Mouse (Mus musculus) R1 (cell line): ENCODE measurements at regions not wholly inside any gene's neighbourhood (a gene's known extent, or its start where the extent isn't known, plus 50 kb on each side); places are given as distances from the start of the nearest gene placed in this dataset.

ENCODE experiments used
- DNase-seq: peaks from one replicate; pipeline ENCODE4 v3.0.0-alpha.2; 2018; ENCODE audit warnings: low read depth, low spot score

DNA sequence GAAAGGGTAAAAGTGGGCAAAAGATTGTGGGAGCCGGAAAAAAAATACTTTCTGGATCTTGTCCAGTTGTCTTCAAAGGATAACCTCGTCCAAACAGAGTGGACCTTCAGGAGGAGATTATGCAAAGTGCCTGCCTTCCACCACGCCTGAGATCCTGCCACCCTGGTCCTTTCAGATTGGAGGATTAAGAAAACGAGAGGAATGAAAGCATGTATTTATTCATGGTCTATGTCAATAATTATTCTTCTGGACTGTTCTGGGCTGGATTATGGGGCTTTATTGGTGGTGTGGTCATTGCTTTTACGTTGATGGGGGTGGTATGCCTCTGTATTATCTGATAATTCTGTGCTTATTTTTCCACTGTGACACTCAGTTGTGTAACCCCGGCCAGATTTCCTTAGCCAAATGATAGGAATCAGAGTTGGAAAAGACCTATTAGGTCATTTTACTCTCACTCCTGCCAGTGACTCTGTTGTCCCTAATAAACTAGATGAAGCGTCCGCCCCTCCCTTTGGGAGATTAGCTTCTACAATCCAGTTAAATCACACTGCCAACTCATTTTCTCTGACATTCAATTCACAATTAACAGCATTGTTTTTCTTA lies 656.3 kb downstream of the Slc22a22 start:
- DNase-seq = no peak

DNA sequence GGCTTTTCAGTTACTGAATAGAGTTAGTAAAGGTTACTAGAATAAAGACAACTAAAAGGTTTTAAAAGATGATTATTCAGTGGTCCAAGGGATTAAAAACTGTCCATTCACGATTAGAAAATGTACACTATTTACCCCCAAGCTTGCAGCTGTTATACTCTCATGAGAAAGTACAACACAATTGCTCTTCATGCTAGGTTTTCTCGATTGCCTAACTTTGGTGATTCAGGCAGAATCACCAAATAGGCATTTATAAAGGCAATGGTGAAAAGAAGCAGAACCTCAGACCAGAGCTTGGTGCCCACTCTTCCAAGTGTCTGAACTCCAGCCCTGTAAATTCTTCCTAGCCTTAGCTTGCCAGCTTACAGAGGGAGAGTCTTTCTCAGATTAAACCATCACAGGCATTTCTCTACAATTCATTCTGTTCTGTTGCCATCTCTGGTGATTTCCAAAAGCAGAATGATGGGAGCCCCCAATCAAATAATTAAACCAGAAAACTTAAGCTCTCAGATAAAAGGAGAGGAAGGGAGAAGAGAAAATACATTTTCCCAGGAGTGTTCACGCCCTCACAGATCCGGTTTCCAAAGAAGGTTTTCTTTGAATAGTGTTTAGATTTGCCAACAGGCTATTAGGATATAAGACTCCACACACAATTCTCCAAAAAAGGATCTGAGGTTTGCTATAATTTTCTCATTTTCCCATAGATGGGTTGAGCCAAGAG lies 657.0 kb downstream of the Slc22a22 start:
- DNase-seq = no peak

DNA sequence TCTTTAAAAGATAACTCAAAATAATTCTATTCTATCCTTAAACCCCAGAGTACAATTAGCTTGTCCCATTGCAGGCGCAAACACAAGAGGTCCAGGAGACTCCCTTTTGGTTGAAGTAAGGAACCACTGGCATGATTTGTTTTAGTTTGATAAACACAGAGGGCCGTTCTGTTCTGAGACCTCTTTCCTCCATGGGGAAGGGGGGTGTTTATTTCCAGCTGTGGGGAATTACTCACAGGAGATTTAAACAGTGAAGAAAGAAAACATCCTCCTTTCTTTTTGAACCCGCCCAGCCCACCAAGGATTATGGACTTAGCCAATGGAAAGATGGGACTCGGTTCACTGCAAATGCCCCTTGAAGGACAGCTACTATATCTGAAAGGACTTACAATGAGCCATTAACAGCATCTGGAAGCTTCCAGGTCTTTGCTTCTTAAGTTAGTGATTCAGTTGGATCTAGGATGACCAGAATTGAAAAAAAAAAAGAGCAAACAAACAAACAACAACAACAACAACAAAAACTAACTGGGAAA lies 659.2 kb downstream of the Slc22a22 start:
- no peak for DNase-seq

DNA sequence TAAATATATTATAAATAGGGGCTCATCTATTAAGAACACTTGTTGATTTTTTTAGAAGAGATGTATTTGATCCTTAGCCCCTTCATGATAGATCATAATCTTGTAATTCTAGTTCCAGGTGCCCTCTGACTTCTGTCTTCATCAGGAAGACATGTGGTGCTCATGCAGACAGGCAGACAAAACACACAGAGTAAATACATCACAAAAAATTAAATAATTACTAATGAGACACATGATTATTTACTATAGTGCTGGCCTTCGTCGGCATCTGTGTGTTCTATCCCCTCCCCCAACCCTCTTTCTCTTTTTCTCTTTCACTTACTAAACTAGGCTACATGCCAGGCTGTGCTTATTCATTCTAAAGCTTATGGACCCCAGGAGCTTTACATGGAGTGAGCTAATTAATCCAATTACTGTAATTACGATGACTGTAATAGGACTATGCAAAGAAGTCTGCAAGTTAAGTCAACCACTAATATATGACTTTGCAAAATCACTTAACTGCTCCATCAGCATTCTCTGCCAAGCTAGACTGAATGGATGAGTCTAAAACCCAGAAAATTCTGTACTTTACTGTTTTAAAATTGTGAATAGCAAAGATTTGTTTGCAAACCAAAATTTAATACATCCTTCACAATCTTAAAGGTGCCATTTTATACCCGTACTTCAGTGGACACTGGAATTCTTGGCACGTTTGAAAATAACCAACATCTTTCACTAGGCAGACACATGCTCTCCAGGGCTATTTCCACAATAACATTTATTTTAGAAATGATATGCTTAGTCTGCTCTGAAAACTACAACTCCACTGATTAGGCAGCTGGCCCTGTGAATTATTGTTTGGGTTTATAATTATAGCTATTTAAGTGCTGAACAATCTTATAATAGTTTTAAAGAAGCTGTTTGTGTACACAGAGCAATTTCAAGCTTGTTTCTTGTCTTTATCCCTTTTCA lies 659.9 kb downstream of the Slc22a22 start:
- DNase-seq = no peak

DNA sequence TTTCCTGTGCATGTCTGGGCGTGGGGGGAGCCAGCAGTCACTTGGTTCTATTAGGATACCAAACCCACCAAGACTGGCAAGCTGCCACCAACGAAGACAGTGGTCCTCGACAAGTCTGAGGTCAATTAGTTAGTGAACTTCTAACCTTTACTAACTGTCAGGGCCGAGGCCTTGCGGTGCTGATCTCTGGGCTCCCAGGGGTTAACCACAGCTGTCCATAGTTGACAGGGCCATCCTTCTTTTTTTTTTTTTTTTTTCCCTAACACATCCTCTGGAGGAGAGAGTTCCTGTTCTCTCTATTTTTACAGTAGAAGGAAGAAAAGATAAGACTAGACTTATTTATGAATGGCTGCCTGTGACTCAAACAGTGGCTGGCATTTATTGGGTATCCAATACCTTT lies 663.5 kb downstream of the Slc22a22 start:
- no peak for DNase-seq

DNA sequence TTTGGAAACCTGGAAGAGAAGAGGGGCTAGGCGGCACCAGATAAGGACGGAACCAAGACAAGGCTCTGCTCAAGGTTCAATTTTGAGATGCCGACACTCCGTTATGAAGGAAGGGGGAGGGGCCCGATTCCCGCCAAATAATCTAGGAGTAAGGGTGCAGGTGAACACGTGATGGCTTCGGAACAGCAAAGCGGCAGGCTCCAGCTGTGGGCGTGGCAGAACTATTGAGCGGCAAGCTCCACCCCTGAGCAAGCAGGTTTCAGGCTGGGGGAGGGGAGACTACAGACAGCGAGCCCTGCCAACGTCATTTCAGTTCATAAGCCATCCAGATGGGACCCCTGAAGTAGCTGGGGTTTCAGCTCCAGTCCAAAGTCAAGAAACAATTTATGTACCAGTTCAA lies 667.3 kb downstream of the Slc22a22 start:
- peak; percentile 55 for DNase-seq

DNA sequence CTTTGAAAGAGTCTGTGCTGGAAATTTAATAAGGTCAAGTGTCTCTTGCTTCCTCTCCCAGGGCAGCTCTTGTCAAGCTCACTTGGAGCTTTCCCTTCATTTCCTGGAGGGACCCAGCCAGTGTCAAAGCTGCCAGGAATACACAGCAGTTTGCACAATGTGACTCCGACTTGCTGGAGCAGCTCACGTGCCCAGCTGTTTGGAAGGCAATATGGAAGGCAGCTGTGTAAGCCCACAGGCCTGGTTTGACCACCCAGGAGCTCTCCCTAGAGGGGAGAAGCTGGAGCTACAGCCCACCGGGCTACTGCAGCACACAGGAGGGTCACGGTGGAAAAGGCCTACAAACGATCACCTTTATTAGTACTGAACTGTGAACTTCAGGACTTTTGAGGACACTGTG lies 669.8 kb downstream of the Slc22a22 start:
- DNase-seq = peak; percentile 9

DNA sequence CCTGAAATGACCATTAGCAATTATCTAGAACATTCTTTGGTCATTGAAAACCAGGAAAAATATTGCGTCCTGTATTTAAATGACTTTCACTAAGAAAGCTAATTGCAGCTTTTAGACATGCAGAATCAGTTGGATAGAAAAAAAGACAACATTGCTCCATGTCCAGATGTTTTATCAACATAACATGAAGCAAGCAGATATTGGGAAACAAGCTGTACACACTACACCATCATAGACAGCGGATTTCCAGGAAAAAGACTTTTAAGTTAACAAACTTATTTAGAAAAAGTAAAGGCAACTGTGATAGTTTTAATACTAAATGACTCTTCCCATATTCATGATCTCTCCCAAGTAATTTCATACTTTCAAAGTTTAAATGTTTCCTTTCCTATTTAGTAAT lies 675.5 kb downstream of the Slc22a22 start:
- no peak for DNase-seq

DNA sequence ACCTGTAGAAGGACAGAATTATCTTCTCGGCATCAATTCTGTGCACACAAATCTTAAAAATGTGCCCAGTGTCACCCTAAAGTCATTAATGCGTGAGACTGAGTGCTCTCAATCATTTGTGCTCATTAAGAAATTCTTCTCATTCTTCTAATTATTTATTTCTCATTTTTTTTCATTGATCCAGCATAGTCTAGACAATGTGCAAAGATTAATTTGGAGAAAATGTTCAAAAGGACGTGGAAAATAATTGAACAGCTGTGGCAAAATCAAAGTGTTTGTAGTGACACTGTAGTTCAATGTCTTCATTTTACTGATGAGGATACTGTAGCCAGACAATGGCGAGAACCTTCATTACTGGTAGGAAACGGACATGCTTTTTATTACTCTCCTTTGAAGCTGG lies 702.0 kb downstream of the Slc22a22 start:
- DNase-seq = no peak

DNA sequence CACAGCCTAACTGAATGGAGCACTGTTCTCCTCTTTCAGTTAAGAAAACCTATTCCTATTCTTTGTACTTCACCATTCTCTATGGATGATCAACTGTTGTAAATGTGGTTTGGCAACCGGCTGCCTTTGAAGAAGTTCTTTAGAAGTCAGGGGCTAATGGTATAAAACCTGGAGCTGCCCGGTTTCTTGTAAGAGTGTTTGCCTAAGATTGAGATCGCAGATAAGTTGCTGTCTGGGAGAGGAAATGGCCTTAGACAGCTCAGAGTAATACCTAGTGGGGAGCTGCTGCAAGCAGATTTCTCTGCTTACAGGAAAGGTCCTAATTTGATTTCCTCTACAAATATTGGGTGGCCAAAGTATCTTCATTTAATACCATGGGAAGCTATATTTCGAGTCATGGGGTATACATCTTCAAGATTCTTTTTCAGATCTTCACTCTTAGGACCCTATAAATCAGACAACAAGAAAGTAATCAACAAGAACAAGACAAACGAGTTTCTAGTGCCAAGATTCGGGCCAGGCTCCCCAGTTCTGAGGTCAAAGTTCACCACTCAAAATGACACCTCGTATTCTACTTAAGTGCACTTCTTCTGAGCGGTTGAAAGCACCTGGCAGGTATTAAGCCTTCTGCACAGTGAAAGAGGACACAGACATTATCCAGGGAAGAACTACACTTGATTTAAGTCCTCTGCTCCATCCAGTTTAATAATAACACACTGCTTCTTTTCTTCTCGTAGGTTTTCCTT lies 702.6 kb downstream of the Slc22a22 start:
- no peak for DNase-seq

DNA sequence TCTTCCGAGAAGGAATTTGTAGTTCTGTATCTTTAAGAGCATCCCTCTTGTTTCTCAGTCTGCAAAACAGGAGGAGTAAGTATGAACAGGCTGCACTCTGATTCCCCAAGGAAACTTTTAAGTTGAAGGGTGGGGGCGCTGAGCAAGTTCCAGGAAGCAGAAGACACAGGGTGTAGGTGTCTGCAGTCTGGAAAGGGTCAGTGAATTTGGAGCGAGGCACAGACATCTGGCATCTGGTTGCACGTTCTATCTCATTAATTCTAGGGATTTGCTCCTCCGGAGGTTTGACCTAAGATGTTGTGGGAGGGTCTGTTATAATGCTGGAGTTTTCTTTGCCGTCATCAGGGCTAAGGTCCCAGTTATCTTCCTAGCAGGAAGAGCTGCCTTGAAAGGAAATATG lies 711.1 kb downstream of the Slc22a22 start:
- no peak for DNase-seq

DNA sequence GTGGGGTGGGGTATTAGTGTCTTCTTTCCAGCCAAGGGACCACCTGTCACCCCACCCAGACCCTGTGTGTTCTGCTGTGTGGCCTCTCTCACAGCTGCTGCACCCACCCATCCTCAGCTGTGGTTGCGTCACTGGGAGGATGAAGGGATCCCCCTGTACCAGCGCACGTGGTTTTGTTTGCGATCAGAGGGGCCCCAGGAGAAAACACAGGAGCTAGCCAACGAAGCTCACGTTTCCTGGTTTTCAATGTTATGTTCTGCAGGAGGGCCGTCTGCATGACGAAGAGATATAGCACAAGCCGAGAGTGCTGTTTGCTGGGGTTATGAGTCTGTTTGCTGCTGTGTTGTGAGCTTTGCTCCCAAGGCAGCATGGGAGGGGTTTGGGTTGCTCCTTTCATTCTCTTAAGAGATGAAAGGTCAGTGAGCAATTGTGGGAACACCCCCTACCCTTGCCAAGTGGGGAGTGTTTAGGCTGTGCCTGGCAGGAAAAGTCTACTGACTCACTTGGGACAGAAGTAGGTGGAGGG lies 712.4 kb downstream of the Slc22a22 start:
- peak; percentile 13 for DNase-seq

DNA sequence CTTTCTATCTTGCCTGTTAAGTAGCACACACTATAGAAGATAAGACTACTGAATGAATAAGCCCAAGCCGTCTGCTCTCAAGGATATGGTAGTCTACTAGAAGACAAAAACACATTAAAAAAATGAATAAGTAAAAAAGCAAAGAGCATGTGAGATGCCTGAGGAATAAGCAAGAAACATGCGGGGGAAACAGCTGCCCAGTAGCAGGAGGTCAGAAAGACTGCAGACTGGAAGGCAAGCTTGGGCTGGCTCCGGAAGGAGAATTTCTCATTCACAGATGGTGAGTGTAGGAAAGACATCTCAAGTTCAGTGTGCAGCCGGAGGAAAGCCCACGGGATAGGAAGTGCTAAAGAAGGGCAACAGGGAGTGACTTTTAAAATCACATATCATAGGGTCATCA lies 713.4 kb downstream of the Slc22a22 start:
- no peak for DNase-seq

DNA sequence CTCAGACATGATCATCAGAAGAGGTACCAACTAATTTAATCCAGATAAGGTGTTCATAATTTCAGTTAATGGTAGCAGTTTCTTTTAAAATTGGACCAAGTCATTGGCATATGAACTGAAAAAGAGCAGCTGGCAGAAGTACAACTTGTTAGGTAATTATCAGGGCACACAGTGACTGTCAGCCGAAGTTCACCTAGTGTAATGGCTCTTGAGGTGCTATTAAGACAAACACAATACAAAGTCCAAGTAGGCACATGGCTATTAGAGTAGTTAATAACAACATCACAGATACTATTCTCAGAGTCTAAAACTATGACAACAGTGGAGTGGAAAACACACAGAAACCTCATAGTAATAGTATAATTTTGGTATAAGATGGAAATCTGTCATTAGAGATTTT lies 730.7 kb downstream of the Slc22a22 start:
- no peak for DNase-seq

DNA sequence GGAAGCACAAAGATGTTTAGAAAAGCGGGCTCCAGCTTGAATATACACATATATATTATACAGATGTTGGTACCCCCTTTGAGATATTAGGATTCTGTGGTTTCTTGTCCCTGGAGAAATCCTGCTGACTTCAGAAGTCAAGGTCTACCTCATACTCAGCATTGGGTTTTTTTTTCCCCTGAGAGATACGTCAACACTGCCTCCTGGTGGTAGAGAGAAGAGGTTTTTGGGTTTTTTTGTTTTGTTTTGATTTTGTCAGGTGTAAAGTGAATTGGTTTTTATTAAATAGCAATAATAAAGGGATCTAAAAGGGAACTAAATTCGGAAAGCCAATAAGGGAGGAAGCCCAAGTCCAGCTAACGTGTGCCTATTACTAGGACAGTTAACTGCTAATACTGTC lies 732.5 kb downstream of the Slc22a22 start:
- DNase-seq = peak; percentile 55
